Mouse (Mus musculus): ENCODE data around the gene Dennd2a. TPM values are rescaled to one million over a fixed set of nuclear protein-coding genes. Genes with fewer than 3 reads are reported as not detected.

The Dennd2a gene
- polyA plus RNA-seq, 1 experiment from 2014 or later: 33.1 TPM

GRCm38 (mm10) chr6:39574555-39574869 lies 16.8 kb upstream of the Dennd2a start:
- Histone ChIP-seq H3K4me1 (ENCODE audit: insufficient read depth) (0 out of 2 replicates have a peak, but pooled peaks cover 4% of the 10 kb centered on the region), H3K36me3 (ENCODE audit: insufficient read depth) (peaks cover 8% of the 10 kb centered on the region), H3K4me2 (peak overlapping the region; percentile 71), H3K9ac (peak overlapping the region; percentile 72), H3K9me3 (ENCODE audit: low read depth, low read length) (no peaks in the 10 kb centered on the region), H3K4me3 (ENCODE audit: low read depth, low read length) (peak overlapping the region; percentile 74), H3K27ac (ENCODE audit: low read depth) (peak overlapping the region; percentile 90; the same call in 1 of the 2 replicates), H3K27me3 (ENCODE audit: insufficient read depth, low read length) (no peaks in the 10 kb centered on the region)
- ATAC-seq (ENCODE audit: insufficient read depth): peak; percentile 39; the same call in 1 of the 2 replicates
- no peak for DNase-seq
- 22% methylated on average over 10 of the region's 10 CpGs for WGBS
- TF ChIP-seq CTCF (IDR thresholded peaks at IDR 0.05; ENCODE audit: low read depth): no peak

GRCm38 (mm10) chr6:39573791-39574554 lies 16.3 kb upstream of the Dennd2a start, which contains the start of gene Adck2:
Adck2 (plus strand) TSS chr6:39573873.
- Histone ChIP-seq H3K4me1 (ENCODE audit: insufficient read depth) (0 out of 2 replicates have a peak, but pooled peaks cover 4% of the 10 kb centered on the region), H3K9ac (peak within 1 kb of the TSS; percentile 72), H3K27ac (ENCODE audit: low read depth) (peak within 1 kb of the TSS; percentile 90), H3K9me3 (ENCODE audit: low read depth, low read length) (no peaks in the 10 kb centered on the region), H3K36me3 (ENCODE audit: insufficient read depth) (peaks cover 8% of the 10 kb centered on the region), H3K4me2 (peak within 1 kb of the TSS; percentile 71), H3K4me3 (ENCODE audit: low read depth, low read length) (peak within 1 kb of the TSS; percentile 74), H3K27me3 (ENCODE audit: insufficient read depth, low read length) (no peaks in the 10 kb centered on the region)
- peak; percentile 67 for TF ChIP-seq CTCF (IDR thresholded peaks at IDR 0.05; ENCODE audit: low read depth)
- WGBS: under 1% methylated on average over 49 of the region's 49 CpGs
- peak; percentile 90 for DNase-seq
- peak; percentile 98 for ATAC-seq (ENCODE audit: insufficient read depth)

GRCm38 (mm10) chr6:39570426-39570825 lies 12.8 kb upstream of the Dennd2a start:
- Histone ChIP-seq H3K9me3 (ENCODE audit: low read depth, low read length) (no peaks in the 10 kb centered on the region), H3K27me3 (ENCODE audit: insufficient read depth, low read length) (no peaks in the 10 kb centered on the region), H3K36me3 (ENCODE audit: insufficient read depth) (no peaks in the 10 kb centered on the region), H3K9ac (no peak overlapping the region), H3K4me1 (ENCODE audit: insufficient read depth) (0 out of 2 replicates have a peak, but pooled peaks cover 4% of the 10 kb centered on the region), H3K4me2 (no peak overlapping the region), H3K27ac (ENCODE audit: low read depth) (no peak overlapping the region), H3K4me3 (ENCODE audit: low read depth, low read length) (no peak overlapping the region)
- WGBS: 65% methylated on average over 3 of the region's 3 CpGs
- ATAC-seq (ENCODE audit: insufficient read depth) (no peak), DNase-seq (no peak)
- TF ChIP-seq CTCF (IDR thresholded peaks at IDR 0.05; ENCODE audit: low read depth): no peak

GRCm38 (mm10) chr6:39567528-39567927 lies 9.9 kb upstream of the Dennd2a start:
- Histone ChIP-seq H3K9me3 (ENCODE audit: low read depth, low read length) (no peaks in the 10 kb centered on the region), H3K27ac (ENCODE audit: low read depth) (no peak overlapping the region), H3K9ac (no peak overlapping the region), H3K27me3 (ENCODE audit: insufficient read depth, low read length) (no peaks in the 10 kb centered on the region), H3K4me2 (no peak overlapping the region), H3K4me1 (ENCODE audit: insufficient read depth) (no peaks in the 10 kb centered on the region), H3K4me3 (ENCODE audit: low read depth, low read length) (no peak overlapping the region), H3K36me3 (ENCODE audit: insufficient read depth) (no peaks in the 10 kb centered on the region)
- ATAC-seq (ENCODE audit: insufficient read depth) (0 out of 2 replicates have a peak, but pooled peaks have one; percentile 18), DNase-seq (peak; percentile 85)
- 10% methylated on average over 5 of the region's 5 CpGs for WGBS
- TF ChIP-seq CTCF (IDR thresholded peaks at IDR 0.05; ENCODE audit: low read depth): peak; percentile 89

- no peak overlapping the region for H3K27ac ChIP-seq (ENCODE audit: low read depth)
- H3K36me3 ChIP-seq (ENCODE audit: insufficient read depth): no peaks in the 10 kb centered on the region
- DNase-seq: peak; percentile 95
- H3K4me3 ChIP-seq (ENCODE audit: low read depth, low read length): no peak overlapping the region
- no peak overlapping the region for H3K9ac ChIP-seq
- peak; percentile 31; the same call in 1 of the 2 replicates for ATAC-seq (ENCODE audit: insufficient read depth)
- peak; percentile 91 for TF ChIP-seq CTCF (IDR thresholded peaks at IDR 0.05; ENCODE audit: low read depth)
- 15% methylated on average over 23 of the region's 23 CpGs for WGBS
- H3K9me3 ChIP-seq (ENCODE audit: low read depth, low read length): no peaks in the 10 kb centered on the region
- no peaks in the 10 kb centered on the region for H3K27me3 ChIP-seq (ENCODE audit: insufficient read depth, low read length)
- H3K4me1 ChIP-seq (ENCODE audit: insufficient read depth): peaks cover 11% of the 10 kb centered on the region
- peak overlapping the region; percentile 50 for H3K4me2 ChIP-seq
Measured at GRCm38 (mm10) chr6:39562166-39563015, 4.7 kb upstream of the Dennd2a start.

GRCm38 (mm10) chr6:39559276-39559939 lies 1.7 kb upstream of the Dennd2a start:
- no peak overlapping the region for H3K9ac ChIP-seq
- no peaks in the 10 kb centered on the region for H3K36me3 ChIP-seq (ENCODE audit: insufficient read depth)
- H3K4me1 ChIP-seq (ENCODE audit: insufficient read depth): peaks cover 28% of the 10 kb centered on the region
- WGBS: 34% methylated on average over 6 of the region's 6 CpGs
- H3K27me3 ChIP-seq (ENCODE audit: insufficient read depth, low read length): no peaks in the 10 kb centered on the region
- no peaks in the 10 kb centered on the region for H3K9me3 ChIP-seq (ENCODE audit: low read depth, low read length)
- TF ChIP-seq CTCF (IDR thresholded peaks at IDR 0.05; ENCODE audit: low read depth): no peak
- DNase-seq: peak; percentile 59
- no peak for ATAC-seq (ENCODE audit: insufficient read depth)
- no peak overlapping the region for H3K4me2 ChIP-seq
- H3K4me3 ChIP-seq (ENCODE audit: low read depth, low read length): no peak overlapping the region
- H3K27ac ChIP-seq (ENCODE audit: low read depth): peak overlapping the region; percentile 16; the same call in 1 of the 2 replicates

Data from lung, embryonic 14.5 days (tissue).